8 mouse cellular contexts compared by ENCODE assay signal in genomic region chr6:136519254-136519653, GRCm38 (mm10). TPM values are rescaled to one million over a fixed set of nuclear protein-coding genes. Genes with fewer than 3 reads are reported as not detected.
DNase-seq lines count a peak whose midpoint lies in the region; ATAC-seq and TF ChIP-seq lines count a peak whose summit lies in the region.

No protein-coding gene starts in this region.

- no peaks in the 10 kb centered on the region for H3K36me3 ChIP-seq in ES-Bruce4 (ENCODE audit: control insufficient read depth, insufficient read depth, low read length, poor library complexity, severe bottlenecking)
- H3K36me3 ChIP-seq in forebrain, embryonic 16.5 days (ENCODE audit: control insufficient read depth, insufficient read depth): peaks cover 3% of the 10 kb centered on the region; the same call in 1 of the 2 replicates

- TF ChIP-seq POLR2A in ES-Bruce4 (IDR thresholded peaks at IDR 0.05; ENCODE audit: insufficient read depth, low read length): no peak

- peak overlapping the region; percentile 35 for H3K4me2 ChIP-seq in forebrain, embryonic 16.5 days (ENCODE audit: low read length)

- H3K27me3 ChIP-seq in ES-Bruce4 (ENCODE audit: control insufficient read depth, insufficient read depth, low read length, poor library complexity, severe bottlenecking): no peaks in the 10 kb centered on the region
- H3K27me3 ChIP-seq in forebrain, embryonic 16.5 days (replicated peaks; ENCODE audit: control insufficient read depth, insufficient read depth, low read length): no peaks in the 10 kb centered on the region

- ATAC-seq in forebrain, embryonic 16.5 days: no peak
- ATAC-seq in megakaryocyte, adult 5-6 weeks (ENCODE audit: poor library complexity, severe bottlenecking): peak; percentile 36

- no peak for TF ChIP-seq CTCF in ES-Bruce4 (IDR thresholded peaks at IDR 0.05; ENCODE audit: low read depth, low read length)

- no peak for TF ChIP-seq EP300 in ES-Bruce4 (IDR thresholded peaks at IDR 0.05; ENCODE audit: insufficient read depth, low read depth, low read length)

- peaks cover 7% of the 10 kb centered on the region for H3K9me3 ChIP-seq in ES-Bruce4 (replicated peaks; ENCODE audit: control insufficient read depth, insufficient read depth, low read length, poor library complexity, severe bottlenecking)
- H3K9me3 ChIP-seq in forebrain, embryonic 16.5 days (ENCODE audit: control insufficient read depth, low read length): 0 out of 2 replicates have a peak, but pooled peaks cover 2% of the 10 kb centered on the region

- 2% methylated on average over 17 of the region's 17 CpGs for WGBS in forebrain, embryonic 16.5 days

- no peaks in the 10 kb centered on the region for H3K4me1 ChIP-seq in ES-Bruce4 (ENCODE audit: control insufficient read depth, insufficient read depth, low read length)
- peaks cover 6% of the 10 kb centered on the region for H3K4me1 ChIP-seq in forebrain, embryonic 16.5 days (replicated peaks; ENCODE audit: control insufficient read depth, insufficient read depth, low read length)

- H3K9ac ChIP-seq in ES-Bruce4 (ENCODE audit: low read depth, poor library complexity, severe bottlenecking): peak overlapping the region; percentile 47
- peak overlapping the region; percentile 86 for H3K9ac ChIP-seq in forebrain, embryonic 16.5 days (replicated peaks; ENCODE audit: low read depth, low read length)

- H3K27ac ChIP-seq in ES-Bruce4 (ENCODE audit: insufficient read depth, low read length): peak overlapping the region; percentile 96
- H3K27ac ChIP-seq in forebrain, embryonic 16.5 days (ENCODE audit: low read length): peak overlapping the region; percentile 99

- H3K4me3 ChIP-seq in ES-Bruce4 (ENCODE audit: low read depth, low read length): peak overlapping the region; percentile 79
- peak overlapping the region; percentile 75 for H3K4me3 ChIP-seq in forebrain, embryonic 16.5 days (replicated peaks; ENCODE audit: low read length)

- peak; percentile 57 for DNase-seq in embryo, embryonic 10 days (ENCODE audit: low spot score)
- DNase-seq in embryo, embryonic 11 days: no peak
- no peak for DNase-seq in cerebellum, postnatal 25 days
- DNase-seq in gastrocnemius, adult 8-10 months (ENCODE audit: low spot score in 2 of 2): no peak
- DNase-seq in urinary bladder, adult 18-20 months (ENCODE audit: low spot score in 2 of 2): no peak

RNA-seq across cellular contexts. Expression of gene Atf7ip, which starts 13.3 kb away (rescaled TPM):
- 110 and 114 TPM in 2 replicates for polyA plus RNA-seq in ES-Bruce4 (2011; ENCODE audit: insufficient read depth, insufficient read length, low read depth, missing spikeins)
- polyA plus RNA-seq in forebrain, embryonic 16.5 days (2015; fragmentation: Nextera tagmentation; extraction: Ambion mirVana): 49.2 and 50.9 TPM in 2 replicates
- 101 and 129 TPM in 2 replicates for total RNA-seq in megakaryocyte, adult 5-6 weeks (2015)
- 80.1 and 84.8 TPM in 2 replicates for total RNA-seq in megakaryocyte, adult 5-6 weeks (2017)
- 10 to 100 TPM; 35.7 to 46.2 (median 42.5) TPM for total RNA-seq in gastrocnemius, adult 8-10 months (2022)
